Mouse (Mus musculus): ENCODE measurements around the gene Mrpl42. TPM values are rescaled to one million over a fixed set of nuclear protein-coding genes. Genes with fewer than 3 reads are reported as not detected.

Gene Mrpl42
- polyA plus RNA-seq, 1 experiment = 163 TPM

DNA sequence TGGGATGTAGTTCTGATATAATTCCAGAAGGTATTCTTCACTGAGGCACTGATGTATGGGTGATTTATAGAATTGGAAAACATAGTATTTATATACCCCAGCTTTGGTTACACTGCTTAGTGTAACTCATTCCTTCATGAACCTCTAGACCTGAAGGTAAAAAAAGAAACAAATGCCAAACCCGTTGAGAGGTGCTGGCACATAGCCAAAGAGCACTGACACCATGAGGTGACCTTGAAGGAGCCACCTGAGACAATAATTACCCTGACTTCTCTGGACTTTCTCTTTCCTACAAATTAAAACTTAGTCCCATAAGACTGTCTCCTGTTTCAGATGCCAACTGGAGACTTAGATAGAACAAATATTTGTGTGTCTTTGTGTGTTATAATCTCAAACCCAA lies 2.6 kb upstream of the Mrpl42 start:
- Histone ChIP-seq H3K27me3 (ENCODE audit: control insufficient read depth, insufficient read depth, insufficient read length) (no peaks in the 10 kb centered on the region), H3K4me3 (ENCODE audit: insufficient read depth, poor library complexity, severe bottlenecking) (no peak overlapping the region), H3K36me3 (ENCODE audit: control insufficient read depth, insufficient read depth) (no peaks in the 10 kb centered on the region), H3K79me3 (ENCODE audit: low read depth) (peaks cover 10% of the 10 kb centered on the region), H3ac (ENCODE audit: control insufficient read depth, insufficient read length, low read depth) (no peak overlapping the region), H3K79me2 (ENCODE audit: control insufficient read depth, insufficient read depth) (peaks cover 23% of the 10 kb centered on the region)
- TF ChIP-seq MAX (IDR thresholded peaks at IDR 0.05) (no peak), CTCF (IDR thresholded peaks at IDR 0.05; ENCODE audit: control insufficient read depth, insufficient read depth, insufficient read length) (no peak), CEBPB (IDR thresholded peaks at IDR 0.05; ENCODE audit: low read depth) (no peak), USF1 (IDR thresholded peaks at IDR 0.05; ENCODE audit: low read depth) (no peak), MYOG (IDR thresholded peaks at IDR 0.05; ENCODE audit: control insufficient read depth, extremely low read depth, insufficient read length) (no peak), FOSL1 (IDR thresholded peaks at IDR 0.05; ENCODE audit: insufficient read depth, low read length, poor library complexity, severe bottlenecking) (no peak), MYOD1 (IDR thresholded peaks at IDR 0.05; ENCODE audit: control insufficient read depth, insufficient read length, low read depth) (no peak)

DNA sequence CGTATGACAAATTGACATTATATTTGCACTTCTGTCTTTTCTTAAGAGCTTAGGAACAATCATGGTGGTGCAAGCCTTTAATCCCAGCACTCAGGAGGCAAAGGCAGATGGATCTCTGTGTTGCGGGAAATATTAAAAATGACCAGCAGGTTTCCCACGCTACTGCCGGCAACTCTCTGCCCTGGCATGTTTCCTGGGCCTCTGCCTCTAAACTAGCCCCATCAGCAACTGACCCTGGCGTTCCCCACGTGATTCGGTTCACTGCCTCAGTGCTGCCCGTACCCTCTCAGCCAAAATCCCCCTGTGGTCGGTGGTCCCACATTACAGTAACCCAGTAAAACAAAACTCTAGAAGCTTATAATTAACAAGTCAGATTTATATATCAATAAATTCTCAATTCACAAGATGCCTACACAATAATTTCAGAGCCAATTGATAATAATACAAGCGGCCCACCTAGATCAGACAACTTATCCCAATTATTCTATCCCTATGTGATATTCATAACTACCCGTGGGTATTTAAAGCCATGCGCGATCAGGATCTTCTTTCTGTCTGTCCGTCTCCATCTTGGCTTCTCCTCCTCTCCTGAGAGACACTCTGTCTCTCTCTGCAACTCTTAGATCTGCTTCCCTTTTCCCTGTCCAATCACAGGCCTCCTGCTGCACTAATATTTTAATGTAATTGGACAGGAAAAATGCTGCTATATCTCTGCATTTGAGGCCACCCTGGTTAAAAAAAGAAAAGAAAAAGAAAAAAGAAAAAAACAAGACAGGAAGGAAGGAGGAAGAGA lies 1.9 kb upstream of the Mrpl42 start:
- no peak overlapping the region for H3ac ChIP-seq (ENCODE audit: control insufficient read depth, insufficient read length, low read depth)
- no peaks in the 10 kb centered on the region for H3K27me3 ChIP-seq (ENCODE audit: control insufficient read depth, insufficient read depth, insufficient read length)
- peaks cover 30% of the 10 kb centered on the region for H3K79me2 ChIP-seq (ENCODE audit: control insufficient read depth, insufficient read depth)
- TF ChIP-seq USF1 (IDR thresholded peaks at IDR 0.05; ENCODE audit: low read depth) = no peak
- TF ChIP-seq MAX (IDR thresholded peaks at IDR 0.05) = no peak
- no peak for TF ChIP-seq MYOG (IDR thresholded peaks at IDR 0.05; ENCODE audit: control insufficient read depth, extremely low read depth, insufficient read length)
- H3K36me3 ChIP-seq (ENCODE audit: control insufficient read depth, insufficient read depth) = peaks cover 5% of the 10 kb centered on the region
- H3K4me3 ChIP-seq (ENCODE audit: insufficient read depth, poor library complexity, severe bottlenecking) = no peak overlapping the region
- peaks cover 10% of the 10 kb centered on the region for H3K79me3 ChIP-seq (ENCODE audit: low read depth)

DNA sequence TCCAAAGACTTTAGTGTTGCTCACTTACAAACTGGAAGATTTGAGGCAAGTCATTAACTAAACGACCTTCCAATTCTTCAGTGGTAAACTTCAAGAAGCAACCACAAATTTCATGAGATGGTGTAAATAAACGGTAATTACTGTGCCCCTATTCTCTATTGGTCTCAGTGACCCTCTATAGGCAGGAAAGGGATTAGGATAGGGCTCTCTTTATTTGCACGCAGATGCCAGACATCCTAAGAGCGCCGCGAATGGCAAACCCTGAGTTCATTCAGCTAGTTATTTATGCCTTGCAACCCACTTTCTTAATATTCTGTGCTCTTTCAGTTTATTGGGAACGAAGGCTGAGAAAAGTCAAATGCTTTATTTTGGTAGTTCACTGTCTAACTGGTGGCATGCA lies 707 bp downstream of the Mrpl42 start:
- peak overlapping the region; percentile 88 for H3K4me3 ChIP-seq (ENCODE audit: insufficient read depth, poor library complexity, severe bottlenecking)
- TF ChIP-seq CEBPB (IDR thresholded peaks at IDR 0.05; ENCODE audit: low read depth) (no peak), CTCF (IDR thresholded peaks at IDR 0.05; ENCODE audit: control insufficient read depth, insufficient read depth, insufficient read length) (no peak), FOSL1 (IDR thresholded peaks at IDR 0.05; ENCODE audit: insufficient read depth, low read length, poor library complexity, severe bottlenecking) (no peak), USF1 (IDR thresholded peaks at IDR 0.05; ENCODE audit: low read depth) (no peak), MAX (IDR thresholded peaks at IDR 0.05) (no peak), MYOD1 (IDR thresholded peaks at IDR 0.05; ENCODE audit: control insufficient read depth, insufficient read length, low read depth) (no peak), MYOG (IDR thresholded peaks at IDR 0.05; ENCODE audit: control insufficient read depth, extremely low read depth, insufficient read length) (no peak)
- H3K36me3 ChIP-seq (ENCODE audit: control insufficient read depth, insufficient read depth) = peaks cover 24% of the 10 kb centered on the region

DNA sequence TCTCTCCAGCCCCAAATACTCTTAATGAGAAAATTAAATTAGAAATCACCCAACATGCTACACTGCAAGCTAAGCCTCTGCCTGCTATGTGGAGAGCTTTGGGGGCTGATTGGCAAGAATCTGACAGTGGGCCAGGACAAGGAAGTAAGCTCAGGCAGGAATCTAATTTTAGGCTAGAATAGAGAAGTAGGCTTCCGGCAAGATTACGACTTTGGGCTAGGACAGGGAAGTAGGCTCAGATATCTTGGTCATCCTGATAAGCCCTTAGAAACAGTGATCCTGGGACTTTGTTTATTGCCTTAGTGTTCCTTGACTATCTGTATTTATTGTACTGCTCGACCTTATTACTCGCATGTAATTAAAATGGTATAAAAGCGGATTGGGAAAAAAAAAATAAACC lies 7.5 kb downstream of the Mrpl42 start:
- peaks cover 19% of the 10 kb centered on the region for H3K79me2 ChIP-seq (ENCODE audit: control insufficient read depth, insufficient read depth)
- peaks cover 89% of the 10 kb centered on the region for H3K36me3 ChIP-seq (ENCODE audit: control insufficient read depth, insufficient read depth)
- no peak overlapping the region for H3ac ChIP-seq (ENCODE audit: control insufficient read depth, insufficient read length, low read depth)
- H3K79me3 ChIP-seq (ENCODE audit: low read depth) = peaks cover 6% of the 10 kb centered on the region
- TF ChIP-seq MYOD1 (IDR thresholded peaks at IDR 0.05; ENCODE audit: control insufficient read depth, insufficient read length, low read depth) = no peak
- H3K27me3 ChIP-seq (ENCODE audit: control insufficient read depth, insufficient read depth, insufficient read length) = no peaks in the 10 kb centered on the region
- no peak overlapping the region for H3K4me3 ChIP-seq (ENCODE audit: insufficient read depth, poor library complexity, severe bottlenecking)

More for the DNA sequence above, 707 bp downstream of the Mrpl42 start:
- Histone ChIP-seq H3K79me3 (ENCODE audit: low read depth) (peaks cover 13% of the 10 kb centered on the region), H3K79me2 (ENCODE audit: control insufficient read depth, insufficient read depth) (peaks cover 36% of the 10 kb centered on the region), H3K27me3 (ENCODE audit: control insufficient read depth, insufficient read depth, insufficient read length) (no peaks in the 10 kb centered on the region), H3ac (ENCODE audit: control insufficient read depth, insufficient read length, low read depth) (peak overlapping the region; percentile 79)

DNA sequence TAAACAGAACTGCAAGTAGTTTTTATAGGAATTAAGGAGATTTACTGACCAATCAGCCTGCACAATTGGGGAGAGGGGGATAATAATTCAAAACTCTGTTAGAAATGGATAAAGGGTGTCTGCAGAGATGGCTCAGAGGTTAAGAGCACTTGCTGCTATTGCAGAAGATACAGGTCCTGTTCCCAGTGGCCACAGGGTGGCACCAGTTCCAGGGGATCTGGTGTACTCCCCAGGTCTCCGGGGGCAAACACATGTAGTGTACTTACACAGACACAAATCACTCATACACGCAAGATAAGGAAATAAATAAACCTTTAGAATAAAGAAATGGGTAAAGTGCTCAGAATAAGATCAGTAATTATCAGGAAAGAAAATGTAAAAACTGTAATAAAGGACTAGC lies 12.1 kb downstream of the Mrpl42 start:
- no peak overlapping the region for H3ac ChIP-seq (ENCODE audit: control insufficient read depth, insufficient read length, low read depth)
- peaks cover 2% of the 10 kb centered on the region for H3K79me3 ChIP-seq (ENCODE audit: low read depth)
- no peaks in the 10 kb centered on the region for H3K79me2 ChIP-seq (ENCODE audit: control insufficient read depth, insufficient read depth)
- TF ChIP-seq MAX (IDR thresholded peaks at IDR 0.05) (no peak), CTCF (IDR thresholded peaks at IDR 0.05; ENCODE audit: control insufficient read depth, insufficient read depth, insufficient read length) (peak; percentile 30), CEBPB (IDR thresholded peaks at IDR 0.05; ENCODE audit: low read depth) (no peak)
- H3K36me3 ChIP-seq (ENCODE audit: control insufficient read depth, insufficient read depth) = peaks cover 96% of the 10 kb centered on the region
- no peak overlapping the region for H3K4me3 ChIP-seq (ENCODE audit: insufficient read depth, poor library complexity, severe bottlenecking)
- no peaks in the 10 kb centered on the region for H3K27me3 ChIP-seq (ENCODE audit: control insufficient read depth, insufficient read depth, insufficient read length)

DNA sequence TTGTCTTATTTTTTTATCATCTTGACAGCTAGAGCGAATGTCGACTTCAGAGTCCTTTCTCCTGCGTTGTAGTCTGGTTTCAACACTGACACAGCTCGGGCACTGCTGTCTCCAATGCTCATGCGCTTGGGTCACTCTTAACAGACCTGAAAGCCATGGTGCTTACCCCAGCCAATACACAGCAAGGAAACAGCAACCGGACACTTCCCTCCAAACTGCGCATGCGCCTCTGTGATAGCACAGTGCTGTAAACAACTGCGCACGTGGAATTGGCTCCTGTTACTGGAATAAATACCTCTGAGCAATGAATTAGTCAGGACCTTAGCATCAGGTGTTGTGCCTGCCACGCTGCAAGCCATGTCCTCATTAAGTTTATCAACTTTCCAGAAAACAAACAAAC lies 24.2 kb downstream of the Mrpl42 start:
- TF ChIP-seq CEBPB (IDR thresholded peaks at IDR 0.05; ENCODE audit: low read depth) = no peak
- TF ChIP-seq USF1 (IDR thresholded peaks at IDR 0.05; ENCODE audit: low read depth) = no peak
- TF ChIP-seq MAX (IDR thresholded peaks at IDR 0.05) = no peak
- no peak for TF ChIP-seq MYOD1 (IDR thresholded peaks at IDR 0.05; ENCODE audit: control insufficient read depth, insufficient read length, low read depth)
- TF ChIP-seq FOSL1 (IDR thresholded peaks at IDR 0.05; ENCODE audit: insufficient read depth, low read length, poor library complexity, severe bottlenecking) = no peak
- TF ChIP-seq CTCF (IDR thresholded peaks at IDR 0.05; ENCODE audit: control insufficient read depth, insufficient read depth, insufficient read length) = no peak
- TF ChIP-seq MYOG (IDR thresholded peaks at IDR 0.05; ENCODE audit: control insufficient read depth, extremely low read depth, insufficient read length) = no peak
- no peaks in the 10 kb centered on the region for H3K27me3 ChIP-seq (ENCODE audit: control insufficient read depth, insufficient read depth, insufficient read length)
- H3K79me3 ChIP-seq (ENCODE audit: low read depth) = no peaks in the 10 kb centered on the region
- peaks cover 21% of the 10 kb centered on the region for H3K36me3 ChIP-seq (ENCODE audit: control insufficient read depth, insufficient read depth)
- no peaks in the 10 kb centered on the region for H3K79me2 ChIP-seq (ENCODE audit: control insufficient read depth, insufficient read depth)
- no peak overlapping the region for H3ac ChIP-seq (ENCODE audit: control insufficient read depth, insufficient read length, low read depth)
- no peak overlapping the region for H3K4me3 ChIP-seq (ENCODE audit: insufficient read depth, poor library complexity, severe bottlenecking)
